ENCODE assay signal across 9 mouse cellular contexts in the genomic region with DNA sequence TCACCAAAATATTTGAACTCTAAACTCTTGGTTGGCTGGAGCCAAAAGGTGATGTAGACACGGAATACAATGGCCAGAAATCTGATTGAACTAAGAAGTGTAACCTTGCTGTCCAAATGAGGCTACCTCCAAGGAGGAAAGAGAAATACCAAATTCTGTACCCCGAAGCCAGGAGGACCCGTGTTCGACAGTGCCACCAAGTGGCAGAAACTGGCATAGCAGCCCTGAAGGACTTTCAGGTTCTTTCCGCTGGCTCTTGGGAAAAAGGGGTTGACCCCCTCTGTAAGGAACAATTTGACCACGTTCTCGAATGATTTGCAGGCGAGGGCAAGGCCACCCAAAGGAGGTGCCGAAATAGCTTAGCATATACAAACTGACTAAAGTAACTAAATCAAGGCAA. TPM values are rescaled to one million over a fixed set of nuclear protein-coding genes. Genes with fewer than 3 reads are reported as not detected.
DNase-seq lines count a peak whose midpoint lies in the region; ATAC-seq and TF ChIP-seq lines count a peak whose summit lies in the region.
"Had no signal": no experiment of that assay in that cellular context is flagged by ENCODE, and none has a peak within 500 bp of the region (broad histone marks: within the 10 kb centered on the region; RNA-seq: fewer than 3 reads in every experiment).

No protein-coding gene starts in this region.

- no peak overlapping the region for H3K4me3 ChIP-seq in heart, adult 2 months
- no peak overlapping the region for H3K4me3 ChIP-seq in heart, embryonic 12.5 days
- no peak overlapping the region for H3K4me3 ChIP-seq in MEL (ENCODE audit: control insufficient read depth in 1 of 2, insufficient read depth in 1 of 2, low read depth in 2 of 2, low read length in 2 of 2)
- H3K4me3 ChIP-seq in stomach, postnatal 0 days (ENCODE audit: low read depth, low read length), result no peak overlapping the region
- H3K4me3 ChIP-seq: lung, embryonic 15.5 days had no signal

- peak; percentile 59 to 83 for DNase-seq in heart, adult 2 months
- DNase-seq in 3T3-L1 (ENCODE audit: low read depth, low spot score) (peak; percentile 60), MEL (ENCODE audit: low read depth, low spot score) (peak; percentile 59)
- peak; percentile 74 for DNase-seq in embryo, embryonic 10.5 days (ENCODE audit: low spot score)
- DNase-seq in induced T-regulatory cell, adult 2 months (ENCODE audit: low read depth), result peak; percentile 85
- DNase-seq in lung, postnatal 4 days, result peak; percentile 46 to 71
- peak; percentile 69 for DNase-seq in stomach, postnatal 0 days (ENCODE audit: low spot score)

- TF ChIP-seq EP300 in heart, adult 2 months (IDR thresholded peaks at IDR 0.05; ENCODE audit: insufficient read depth, low read depth, low read length), result no peak
- no peak for TF ChIP-seq EP300 in MEL (IDR thresholded peaks at IDR 0.05; ENCODE audit: low read depth in 1 of 2, low read length in 2 of 2)
- no peak for TF ChIP-seq EP300 in stomach, postnatal 0 days (optimal IDR thresholded peaks at IDR 0.05)

- no peak overlapping the region for H3K27ac ChIP-seq in heart, adult 2 months
- H3K27ac ChIP-seq in heart, embryonic 12.5 days (ENCODE audit: poor library complexity, severe bottlenecking), result no peak overlapping the region
- no peak overlapping the region for H3K27ac ChIP-seq in MEL (ENCODE audit: control insufficient read depth, low read depth, low read length)
- H3K27ac ChIP-seq in stomach, postnatal 0 days (replicated peaks), result no peak overlapping the region
- H3K27ac ChIP-seq: lung, embryonic 15.5 days had no signal

- TF ChIP-seq POLR2A in heart, adult 2 months (IDR thresholded peaks at IDR 0.05; ENCODE audit: insufficient read depth, low read depth, low read length), result no peak
- no peak for TF ChIP-seq POLR2A in MEL (IDR thresholded peaks at IDR 0.05; ENCODE audit: control insufficient read depth in 1 of 2, insufficient read depth in 1 of 2, low read depth in 1 of 2, low read length in 2 of 2, poor library complexity in 1 of 2)

- intact Hi-C loops in heart, adult 2 months (cut with DNase I), result loop anchor here (2.0 to 10.0 kb wide), 2 partner anchors 27 to 457 kb away; a partner anchor contains a TSS

- H3K36me3 ChIP-seq in heart, adult 2 months (ENCODE audit: control insufficient read depth, insufficient read depth, low read length), result no peaks in the 10 kb centered on the region
- H3K36me3 ChIP-seq in heart, embryonic 12.5 days, result no peaks in the 10 kb centered on the region
- no peaks in the 10 kb centered on the region for H3K36me3 ChIP-seq in MEL (ENCODE audit: control insufficient read depth in 1 of 2, insufficient read depth in 2 of 2, low read length in 2 of 2)
- no peaks in the 10 kb centered on the region for H3K36me3 ChIP-seq in stomach, postnatal 0 days (ENCODE audit: control insufficient read depth, insufficient read depth, low read length)
- H3K36me3 ChIP-seq: lung, embryonic 15.5 days had no signal

- TF ChIP-seq CTCF in heart, adult 2 months (IDR thresholded peaks at IDR 0.05), result peak; percentile 100
- peak; percentile 81 to 94 (median 82) for TF ChIP-seq CTCF in MEL (IDR thresholded peaks at IDR 0.05 in 2 of 3, conservative IDR thresholded peaks at IDR 0.05 in 1 of 3; ENCODE audit: control insufficient read depth in 1 of 3, insufficient read depth in 1 of 3, low read depth in 2 of 3, low read length in 3 of 3, poor library complexity in 1 of 3, severe bottlenecking in 1 of 3)
- peak; percentile 93 for TF ChIP-seq CTCF in stomach, postnatal 0 days (IDR thresholded peaks at IDR 0.05; ENCODE audit: low read depth)

- no peak for ATAC-seq in heart, embryonic 12.5 days (ENCODE audit: insufficient number of reproducible peaks, low FRiP score)
- ATAC-seq in stomach, postnatal 0 days (ENCODE audit: low FRiP score, low TSS enrichment), result no peak

- no peaks in the 10 kb centered on the region for H3K9me3 ChIP-seq in heart, embryonic 12.5 days (replicated peaks)
- H3K9me3 ChIP-seq in MEL (replicated peaks; ENCODE audit: insufficient read depth, low read length), result no peaks in the 10 kb centered on the region
- no peaks in the 10 kb centered on the region for H3K9me3 ChIP-seq in stomach, postnatal 0 days (ENCODE audit: control insufficient read depth, low read length)
- H3K9me3 ChIP-seq: lung, embryonic 15.5 days had no signal

- no peaks in the 10 kb centered on the region for H3K27me3 ChIP-seq in heart, adult 2 months (ENCODE audit: control insufficient read depth, insufficient read depth, low read length)
- H3K27me3 ChIP-seq in heart, embryonic 12.5 days (replicated peaks), result no peaks in the 10 kb centered on the region
- no peaks in the 10 kb centered on the region for H3K27me3 ChIP-seq in MEL (ENCODE audit: control insufficient read depth in 1 of 2, insufficient read depth in 2 of 2, low read length in 2 of 2)
- no peaks in the 10 kb centered on the region for H3K27me3 ChIP-seq in stomach, postnatal 0 days (ENCODE audit: control insufficient read depth, insufficient read depth, low read length)
- H3K27me3 ChIP-seq: lung, embryonic 15.5 days had no signal

- H3K4me1 ChIP-seq in heart, adult 2 months (ENCODE audit: control insufficient read depth, insufficient read depth, low read length), result no peaks in the 10 kb centered on the region
- H3K4me1 ChIP-seq in heart, embryonic 12.5 days (replicated peaks), result no peaks in the 10 kb centered on the region
- H3K4me1 ChIP-seq in MEL (ENCODE audit: control insufficient read depth in 1 of 2, insufficient read depth in 2 of 2, low read length in 2 of 2), result no peaks in the 10 kb centered on the region
- no peaks in the 10 kb centered on the region for H3K4me1 ChIP-seq in stomach, postnatal 0 days (replicated peaks; ENCODE audit: control insufficient read depth, insufficient read depth)
- H3K4me1 ChIP-seq: lung, embryonic 15.5 days had no signal

- H3K4me2 ChIP-seq in heart, embryonic 12.5 days, result no peak overlapping the region
- no peak overlapping the region for H3K4me2 ChIP-seq in stomach, postnatal 0 days (replicated peaks; ENCODE audit: low read depth)
- H3K4me2 ChIP-seq: lung, embryonic 15.5 days had no signal

- no peak overlapping the region for H3K9ac ChIP-seq in heart, adult 2 months (ENCODE audit: low read depth, low read length)
- no peak overlapping the region for H3K9ac ChIP-seq in heart, embryonic 12.5 days
- no peak overlapping the region for H3K9ac ChIP-seq in MEL (ENCODE audit: control insufficient read depth, low read depth, low read length, poor library complexity, severe bottlenecking)
- H3K9ac ChIP-seq in stomach, postnatal 0 days (ENCODE audit: low read length), result no peak overlapping the region
- H3K9ac ChIP-seq: lung, embryonic 15.5 days had no signal

- peak; percentile 34 for TF ChIP-seq RAD21 in MEL (IDR thresholded peaks at IDR 0.05; ENCODE audit: low read depth, low read length)

- WGBS in heart, adult 2 months, result 16% methylated on average over 9 of the region's 9 CpGs
- WGBS in heart, embryonic 12.5 days, result 38% methylated on average over 9 of the region's 9 CpGs
- 27% methylated on average over 9 of the region's 9 CpGs for whole genome bisulfite sequencing in stomach, postnatal 0 days

- H3K79me2 ChIP-seq in heart, adult 2 months (replicated peaks; ENCODE audit: control insufficient read depth, insufficient read depth, low read length), result no peaks in the 10 kb centered on the region
- no peaks in the 10 kb centered on the region for H3K79me2 ChIP-seq in MEL (ENCODE audit: control insufficient read depth, insufficient read depth, low read length, poor library complexity)

TF ChIP-seq in MEL, 35 proteins besides CTCF, POLR2A, EP300 and RAD21:
- peak; percentile 55 for TF ChIP-seq SMC3 (IDR thresholded peaks at IDR 0.05; ENCODE audit: low read depth, low read length)
- no peak for TF ChIP-seq TCF12 (IDR thresholded peaks at IDR 0.05; ENCODE audit: low read depth, low read length)
- no peak for TF ChIP-seq USF2 (IDR thresholded peaks at IDR 0.05; ENCODE audit: borderline replicate concordance in 1 of 2, insufficient read depth in 1 of 2, low read depth in 1 of 2, low read length in 2 of 2)
- TF ChIP-seq GATA1 (IDR thresholded peaks at IDR 0.05; ENCODE audit: low read depth, low read length), result no peak

RNA-seq across cellular contexts. Expression of a gene that starts 26.3 kb away (rescaled TPM):
- total RNA-seq in heart, adult 2 months (2021), result 100 to 1,000 TPM in 1 of 2 experiments, 10 to 100 TPM in 1; 62.8 to 108 TPM
- 93.2 and 141 TPM in 2 replicates for polyA plus RNA-seq in heart, adult 2 months (2012; rRNA removed)
- 56.8 and 60.1 TPM in 2 replicates for polyA plus RNA-seq in heart, embryonic 12.5 days (2016; fragmentation: Nextera tagmentation; extraction: Ambion mirVana)
- total RNA-seq in MEL (2012; rRNA removed), result not detected in 2 replicates
- not detected for polyA plus RNA-seq in MEL (2012; ENCODE audit: insufficient read depth in 1 of 2, insufficient read length in 2 of 2, low read depth in 1 of 2, low replicate concordance in 2 of 2, missing spikeins in 1 of 2)
- polyA plus RNA-seq in stomach, postnatal 0 days (2015; fragmentation: Nextera tagmentation; extraction: Ambion mirVana), result 19.6 and 19.7 TPM in 2 replicates

Comparison
In these comparisons a context has a peak if more than half of its experiments do, and no peak if none do; other contexts are left out.
1. RNA of a gene that starts 26.3 kb away (polyA plus RNA-seq): 93.2 to 141 TPM in heart, adult 2 months, 56.8 to 60.1 TPM in heart, embryonic 12.5 days and 19.6 to 19.7 TPM in stomach, postnatal 0 days; not detected in MEL; every median in the first group is over 10 times any median in the second.
2. Peak in every context shown above with its lines, with median percentiles within 50 percentile points of each other: DNase-seq and CTCF ChIP-seq.